In genomic region chr6:62919092-62919491, GRCm38 (mm10) we compare ENCODE assay signal across 13 mouse cellular contexts.
DNase-seq lines count a peak whose midpoint lies in the region.
"Had no signal": no experiment of that assay in that cellular context is flagged by ENCODE, and none has a peak within 500 bp of the region (broad histone marks: within the 10 kb centered on the region; RNA-seq: fewer than 3 reads in every experiment).

No protein-coding gene starts in this region.

- intact Hi-C loops in gastrocnemius, postnatal 36 days (cut with DNase I), result no loop called here
- intact Hi-C loops in left cerebral cortex, postnatal 4 days (cut with DNase I), result no loop called here

- DNase-seq in gastrocnemius, adult 18-20 months (ENCODE audit: low spot score), result peak; percentile 19
- DNase-seq in gastrocnemius, postnatal 36 days, result no peak
- peak; percentile 24 for DNase-seq in left cerebral cortex, postnatal 4 days
- no peak for DNase-seq in left cerebral cortex, adult 8-10 months (ENCODE audit: low spot score in 2 of 2)
- peak; percentile 16 to 19 for DNase-seq in cerebellum, adult 18-20 months
- DNase-seq in cerebellum, postnatal 10 days, result peak; percentile 84 to 87
- no peak for DNase-seq in right cerebral cortex, postnatal 25 days
- DNase-seq in frontal cortex, postnatal 25 days (ENCODE audit: low spot score in 2 of 2), result no peak
- DNase-seq: heart, postnatal 36 days; kidney, adult 2 months; kidney, postnatal 14 days; lung, postnatal 10 days; spleen, adult 18-20 months had no signal

Comparison
In these comparisons a context has a peak if more than half of its experiments do, and no peak if none do; other contexts are left out.
1. DNase-seq: peak in gastrocnemius, adult 18-20 months (single experiment), left cerebral cortex, postnatal 4 days (single experiment), cerebellum, adult 18-20 months (2 of 2) and cerebellum, postnatal 10 days (2 of 2); none in gastrocnemius, postnatal 36 days (0 of 2), left cerebral cortex, adult 8-10 months (0 of 2), right cerebral cortex, postnatal 25 days (single experiment) and frontal cortex, postnatal 25 days (0 of 2).